Mouse (Mus musculus) forebrain, embryonic 10.5 days (tissue): ENCODE data around the gene Mrap. TPM values are rescaled to one million over a fixed set of nuclear protein-coding genes. Genes with fewer than 3 reads are reported as not detected.

Source experiments
- polyA plus RNA-seq: library from polyadenylated mRNA; unstranded; fragments of >200 nt; fragmentation: Nextera tagmentation; extraction: Ambion mirVana; gene quantifications from 2 replicates; pipeline ENCODE4 v1.2.1, GENCODE M21; 2016

The Mrap gene
- polyA plus RNA-seq, 1 experiment from 2014 or later: 2.6 TPM

Other genes with a start within 250 kb of the Mrap start
- 111 and 113 TPM in 2 replicates for gene Mis18a, start 10.8 kb upstream of the Mrap start, polyA plus RNA-seq
- gene Urb1, start 72.2 kb downstream of the Mrap start, polyA plus RNA-seq: 13.4 and 13.8 TPM in 2 replicates
- gene Eva1c, start 88.5 kb downstream of the Mrap start, polyA plus RNA-seq: 0.33 and 0.48 TPM in 2 replicates
- gene Cfap298, start 196.9 kb downstream of the Mrap start, polyA plus RNA-seq: 61.5 and 67.5 TPM in 2 replicates